Mouse (Mus musculus) layer of hippocampus, adult 2 months (tissue): ENCODE measurements around the gene Sema4b. TPM values are rescaled to one million over a fixed set of nuclear protein-coding genes. Genes with fewer than 3 reads are reported as not detected.

Source experiments
- DNase-seq, 2 experiments: peaks; one replicate each; pipeline ENCODE4 v3.0.0; 2022; ENCODE audit warnings: low spot score in 2 of 2
- H3K27ac ChIP-seq: fragments of 200-600 bp; 2 replicates; pipeline ENCODE4 v1.8.1; 2022
- H3K4me3 ChIP-seq: fragments of 200-600 bp; 2 replicates; pipeline ENCODE4 v1.8.1; 2022; ENCODE audit warnings: mild to moderate bottlenecking
- CTCF ChIP-seq: fragments of 200-600 bp; conservative IDR thresholded peaks from 2 replicates; pipeline ENCODE4 v1.8.1; 2022; ENCODE audit warnings: antibody characterized with exemption, mild to moderate bottlenecking, moderate library complexity
- total RNA-seq, 2 experiments: library from RNA; stranded (reverse); gene quantifications; 2 replicates each; pipeline ENCODE4 v1.2.3; 2021

The Sema4b gene
- total RNA-seq, 2 experiments from 2014 or later = 25.7 to 27.5 TPM

DNA sequence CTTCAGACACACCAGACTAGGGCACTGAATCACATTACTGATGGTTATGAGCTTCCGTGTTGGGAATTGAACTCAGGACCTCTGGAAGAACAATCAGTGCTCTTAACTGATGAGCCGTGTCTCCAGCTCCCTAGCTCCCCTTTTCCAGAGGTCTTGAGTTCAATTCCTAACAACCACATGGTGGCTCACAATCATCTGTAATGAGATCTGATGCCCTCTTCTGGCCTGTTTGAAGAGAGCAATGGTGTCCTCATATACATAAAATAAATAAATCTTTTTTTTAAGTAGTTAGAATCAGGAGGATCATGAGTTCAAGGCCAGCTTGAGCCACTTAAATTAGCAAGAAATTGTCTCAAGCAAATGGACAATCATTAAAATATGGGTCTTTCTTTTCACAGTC, 69.3 kb downstream of the Sema4b start:
- Histone ChIP-seq H3K4me3 (no peak overlapping the region), H3K27ac (no peak overlapping the region)
- peak; percentile 68 for TF ChIP-seq CTCF
- DNase-seq = no peak

DNA sequence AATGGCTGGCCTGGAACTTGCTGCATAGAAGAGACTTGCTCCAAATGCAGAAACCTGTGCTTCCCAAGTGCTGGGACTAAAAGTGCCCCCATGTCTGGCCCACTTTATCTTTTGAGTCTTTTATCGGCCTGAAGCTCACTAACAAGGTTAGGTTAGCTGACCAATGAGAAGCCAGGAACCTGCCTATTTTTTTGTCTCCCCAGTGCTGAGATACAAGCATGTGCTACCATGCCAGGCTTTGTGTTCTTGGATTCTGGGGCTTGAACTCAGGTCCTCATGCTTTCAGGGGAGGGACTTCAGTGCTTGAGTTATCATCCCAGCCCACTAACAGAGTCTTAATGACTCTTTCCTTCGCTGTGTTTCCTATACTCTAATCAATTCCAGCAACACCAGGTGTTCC, 71.1 kb downstream of the Sema4b start:
- no peak overlapping the region for H3K27ac ChIP-seq
- H3K4me3 ChIP-seq = no peak overlapping the region
- no peak for DNase-seq
- TF ChIP-seq CTCF = no peak

DNA sequence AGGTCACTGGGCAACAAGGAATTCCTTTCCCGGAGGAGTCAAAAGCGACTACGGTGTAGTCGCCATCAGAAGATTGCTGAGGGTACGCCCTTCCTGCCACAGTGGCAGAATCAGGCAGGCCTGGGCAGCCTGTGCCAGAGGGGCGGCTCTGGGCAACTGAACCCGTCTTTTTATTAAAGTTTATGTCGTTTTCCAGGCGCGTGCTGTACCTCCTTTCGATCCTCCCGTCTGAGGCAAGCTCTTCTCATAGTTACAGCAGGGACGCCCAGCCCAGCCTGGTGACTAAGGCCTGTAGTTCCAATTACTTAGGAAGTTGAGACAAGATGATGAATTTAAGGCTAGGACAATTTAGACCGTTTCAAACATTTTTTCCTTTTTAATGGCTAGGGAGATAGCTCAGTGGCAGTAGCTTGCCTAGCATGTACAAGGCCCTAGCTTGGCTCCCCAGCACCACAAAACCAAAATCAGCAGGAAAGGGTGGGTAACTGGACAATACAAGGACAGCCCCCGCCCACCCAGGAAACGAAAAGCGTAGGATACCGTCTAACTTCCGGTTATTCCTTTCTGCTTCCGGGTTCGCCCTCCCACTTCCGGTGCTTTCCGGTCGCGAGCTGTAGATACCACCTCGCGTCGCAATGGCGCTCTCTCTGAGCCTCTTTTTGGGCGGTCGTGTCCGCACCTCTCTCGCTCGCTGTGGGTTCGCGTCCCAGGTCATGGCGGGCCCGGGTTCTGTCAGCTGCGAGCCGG, 74.2 kb downstream of the Sema4b start, which contains the start of gene Ngrn:
Gene Ngrn, plus strand, starts transcription at position 591 of the 747 bp plus-strand sequence.
- TF ChIP-seq CTCF = 0 out of 2 replicates have a peak, but pooled peaks have one; percentile 24
- Histone ChIP-seq H3K4me3 (peak within 1 kb of the TSS; percentile 83), H3K27ac (peak within 1 kb of the TSS; percentile 86)
- DNase-seq = peak; percentile 85 to 87

DNA sequence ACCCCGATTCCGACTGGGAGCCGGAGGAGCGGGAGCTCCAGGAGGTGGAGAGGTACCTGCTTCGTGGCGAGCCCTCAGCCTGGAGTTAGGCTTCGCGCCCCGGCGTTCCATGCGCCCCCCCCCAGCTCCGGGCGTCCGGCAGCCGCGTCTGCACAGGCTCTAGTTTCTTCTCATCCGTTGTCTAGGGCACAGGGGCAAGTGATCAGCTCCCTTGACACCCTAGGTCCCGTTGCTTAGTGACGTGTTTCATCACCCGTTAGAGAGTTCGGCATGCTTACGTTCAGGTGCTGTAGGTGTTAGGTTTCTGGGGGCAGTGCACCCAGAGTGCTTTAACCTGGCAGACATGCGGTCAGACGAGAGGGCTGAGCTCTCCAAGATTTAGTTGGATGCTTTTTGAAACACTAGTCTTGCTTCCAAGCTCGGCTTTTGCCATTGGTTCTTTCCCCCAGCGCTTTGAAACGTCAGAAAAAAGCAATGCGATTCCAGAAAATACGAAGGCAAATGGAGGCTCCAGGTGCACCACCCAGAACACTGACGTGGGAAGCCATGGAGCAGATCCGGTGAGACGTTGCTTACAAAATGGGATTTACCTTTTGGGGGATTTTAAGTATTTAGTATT, 74.8 kb downstream of the Sema4b start:
- TF ChIP-seq CTCF = no peak
- peak in 1 of 2 experiments; percentile 30 for DNase-seq

DNA sequence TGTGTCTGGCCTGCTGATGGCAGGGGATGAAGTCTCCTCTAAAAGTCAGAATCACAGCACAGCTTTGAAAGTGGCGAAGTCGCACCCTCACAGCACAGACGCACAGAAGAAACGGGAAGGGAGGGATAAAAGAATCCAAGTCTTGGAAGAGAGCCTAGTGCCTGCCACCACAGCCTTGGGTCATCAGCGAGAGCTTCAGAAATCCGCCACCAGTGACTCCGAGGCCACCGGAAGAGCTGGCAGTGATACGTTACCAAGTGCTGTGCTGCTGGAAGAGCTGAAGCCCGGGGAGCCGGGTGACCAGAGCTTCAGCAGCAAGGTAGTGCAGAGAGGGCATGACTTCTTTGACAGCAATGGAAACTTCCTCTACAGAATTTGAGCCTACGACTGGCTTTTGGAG, 78.0 kb downstream of the Sema4b start:
- no peak for DNase-seq
- Histone ChIP-seq H3K27ac (no peak overlapping the region), H3K4me3 (no peak overlapping the region)
- TF ChIP-seq CTCF = no peak

More for the DNA sequence above, 74.8 kb downstream of the Sema4b start:
- H3K4me3 ChIP-seq = peak overlapping the region; percentile 83
- peak overlapping the region; percentile 86 for H3K27ac ChIP-seq

DNA sequence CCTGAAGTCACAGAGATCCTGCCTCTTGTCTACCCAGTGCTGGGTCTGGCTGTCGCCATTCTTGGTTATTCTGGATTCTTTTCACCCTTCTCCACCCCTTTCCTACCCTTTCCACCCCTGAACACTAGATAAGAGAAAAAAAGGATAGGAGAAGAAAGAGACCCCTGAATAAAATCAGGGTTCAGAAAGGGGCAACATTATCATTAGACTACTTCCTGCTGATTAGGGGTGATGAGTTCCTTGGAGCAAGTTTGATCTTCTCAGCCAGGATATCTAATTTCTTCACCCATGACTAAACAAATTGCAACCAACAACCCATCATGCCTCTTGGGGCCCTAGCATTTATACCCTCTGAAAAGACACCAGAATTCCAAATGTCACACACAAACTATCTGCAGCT, 81.1 kb downstream of the Sema4b start:
- Histone ChIP-seq H3K27ac (no peak overlapping the region), H3K4me3 (no peak overlapping the region)
- no peak for DNase-seq
- TF ChIP-seq CTCF = no peak

DNA sequence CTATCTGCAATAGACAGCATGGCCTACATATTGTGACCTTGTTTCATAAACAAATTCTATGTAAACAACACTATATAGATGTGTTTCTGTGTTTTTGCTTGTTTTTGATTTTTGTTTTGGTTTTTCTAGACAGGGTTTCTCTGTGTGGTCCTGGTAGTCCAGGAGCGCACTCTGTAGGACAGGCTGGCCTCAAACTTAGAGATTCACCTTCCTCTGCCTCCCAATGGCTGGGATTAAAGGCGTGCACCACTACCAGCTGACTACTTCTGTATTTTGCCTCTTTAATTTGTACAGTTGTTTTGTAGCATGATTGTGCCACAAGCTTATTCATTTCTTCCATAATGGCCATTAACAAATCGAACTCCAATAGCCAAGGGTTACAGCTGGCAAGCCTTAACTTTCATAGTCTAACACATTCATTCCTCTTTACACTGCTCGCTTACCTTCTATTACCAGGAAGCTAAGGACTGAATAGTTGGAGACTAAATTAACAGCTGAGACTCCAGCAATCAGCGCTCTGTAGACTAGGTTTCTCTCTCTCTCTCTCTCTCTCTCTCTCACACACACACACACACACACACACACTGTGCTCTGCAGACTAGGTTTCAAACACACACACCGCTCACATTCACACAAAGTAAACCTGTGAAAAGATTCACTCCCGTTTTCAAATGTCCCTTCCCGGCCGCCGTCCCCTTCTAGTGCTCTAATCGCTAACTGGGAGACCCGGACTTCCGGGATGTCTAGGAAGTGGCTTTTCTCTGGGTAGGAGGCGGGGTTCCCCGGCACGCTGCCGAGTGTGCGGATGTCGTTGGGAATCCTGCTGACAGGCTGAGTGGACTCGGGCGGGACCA, 82.5 kb downstream of the Sema4b start, which contains the start of gene Vps33b:
Gene Vps33b, plus strand, starts transcription at position 753 of the 854 bp plus-strand sequence.
- H3K27ac ChIP-seq = peak within 1 kb of the TSS; percentile 84
- peak; percentile 93 to 97 for DNase-seq
- no peak for TF ChIP-seq CTCF
- peak within 1 kb of the TSS; percentile 66 for H3K4me3 ChIP-seq

DNA sequence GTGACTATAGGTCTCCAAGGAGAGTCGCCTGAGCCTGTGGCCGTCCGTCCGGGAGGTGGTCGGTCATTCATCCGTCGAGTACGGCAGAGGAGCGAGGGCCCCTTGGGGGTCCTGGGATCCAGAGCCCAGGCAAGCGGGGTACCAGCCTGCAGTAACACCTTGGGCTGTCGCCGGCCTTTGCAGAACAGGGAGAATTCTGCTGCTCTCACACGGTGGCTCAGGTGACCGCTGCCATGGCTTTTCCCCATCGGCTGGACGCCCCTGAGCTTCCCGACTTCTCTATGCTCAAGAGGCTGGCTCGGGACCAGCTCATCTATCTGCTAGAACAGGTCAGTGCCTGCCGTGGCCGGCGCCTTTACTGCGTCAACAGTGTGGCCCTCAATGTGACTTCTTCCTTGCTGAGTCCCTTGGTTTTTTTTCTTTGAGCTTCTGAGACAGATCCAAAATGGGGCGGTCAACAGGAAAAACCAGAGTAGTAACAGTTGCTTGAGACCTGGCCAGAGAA, 83.2 kb downstream of the Sema4b start:
- TF ChIP-seq CTCF = no peak
- Histone ChIP-seq H3K27ac (peak overlapping the region; percentile 84), H3K4me3 (peak overlapping the region; percentile 66)
- DNase-seq = no peak

DNA sequence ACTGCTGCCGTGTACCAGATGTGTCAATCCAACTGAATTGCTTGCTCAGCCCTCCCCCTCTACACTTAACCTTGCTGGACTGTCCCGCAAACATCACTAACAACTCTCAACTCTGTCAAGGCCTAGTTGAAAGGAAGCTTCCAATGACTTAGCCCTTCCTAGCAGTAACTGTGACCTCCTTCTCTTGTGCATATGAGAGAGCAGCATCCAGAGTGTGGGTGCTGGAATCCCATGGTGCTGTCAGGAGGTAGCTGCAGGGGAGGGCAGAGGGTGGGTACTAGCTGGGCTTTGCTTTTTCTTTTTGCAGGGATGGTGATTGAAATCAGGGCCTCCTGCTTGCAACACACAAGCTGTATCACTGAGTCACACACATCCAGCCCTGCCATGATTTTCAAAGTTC, 86.8 kb downstream of the Sema4b start:
- no peak for TF ChIP-seq CTCF
- DNase-seq = no peak
- Histone ChIP-seq H3K4me3 (no peak overlapping the region), H3K27ac (no peak overlapping the region)

Other genes with a start within 250 kb of the Sema4b start
- 10 to 100 TPM; 21.4 to 27.3 TPM for gene Zfp710, start 162.0 kb upstream of the Sema4b start, total RNA-seq
- gene Idh2, start 71.4 kb upstream of the Sema4b start, total RNA-seq = 10 to 100 TPM; 63.8 to 69.8 TPM
- gene Cib1, start 46.0 kb downstream of the Sema4b start, total RNA-seq = 10 to 100 TPM; 23.6 to 25.0 TPM
- 1 to 10 TPM; 6.1 to 6.8 TPM for gene Gdpgp1, start 46.0 kb downstream of the Sema4b start, total RNA-seq
- gene Ttll13, start 59.5 kb downstream of the Sema4b start, total RNA-seq = 1 to 10 TPM; 1.4 to 3.3 TPM
- 10 to 100 TPM; 38.5 to 42.2 TPM for gene Ngrn, start 74.4 kb downstream of the Sema4b start, total RNA-seq
- gene Vps33b, start 82.8 kb downstream of the Sema4b start, total RNA-seq = 10 to 100 TPM; 22.9 to 24.7 TPM
- gene Prc1, start 107.6 kb downstream of the Sema4b start, total RNA-seq = 1 to 10 TPM; 1.2 to 2.7 TPM
- 10 to 100 TPM; 15.3 to 19.8 TPM for gene Rccd1, start 137.6 kb downstream of the Sema4b start, total RNA-seq
- gene Unc45a, start 154.2 kb downstream of the Sema4b start, total RNA-seq = 10 to 100 TPM; 38.0 to 40.9 TPM
- gene Hddc3, start 156.3 kb downstream of the Sema4b start, total RNA-seq = 10 to 100 TPM; 45.5 to 46.6 TPM
- gene Man2a2, start 184.5 kb downstream of the Sema4b start, total RNA-seq = 100 to 1,000 TPM; 169 to 178 TPM
- 1 to 10 TPM; 5.0 to 5.7 TPM for gene Fes, start 201.1 kb downstream of the Sema4b start, total RNA-seq
- 10 to 100 TPM; 39.4 to 40.6 TPM for gene Furin, start 218.6 kb downstream of the Sema4b start, total RNA-seq